ENCODE assay signal across 11 mouse cellular contexts in genomic region chr9:53665428-53665827, GRCm38 (mm10). TPM values are rescaled to one million over a fixed set of nuclear protein-coding genes. Genes with fewer than 3 reads are reported as not detected.
DNase-seq lines count a peak whose midpoint lies in the region; ATAC-seq and TF ChIP-seq lines count a peak whose summit lies in the region.
"Had no signal": no experiment of that assay in that cellular context is flagged by ENCODE, and none has a peak within 500 bp of the region (broad histone marks: within the 10 kb centered on the region; RNA-seq: fewer than 3 reads in every experiment).

No protein-coding gene starts in this region.

- no peaks in the 10 kb centered on the region for H3K9me3 ChIP-seq in neural tube, embryonic 11.5 days (ENCODE audit: control insufficient read depth, low read length)
- no peaks in the 10 kb centered on the region for H3K9me3 ChIP-seq in forebrain, postnatal 0 days (ENCODE audit: low read length)
- no peaks in the 10 kb centered on the region for H3K9me3 ChIP-seq in liver, embryonic 12.5 days (replicated peaks)
- no peaks in the 10 kb centered on the region for H3K9me3 ChIP-seq in neural tube, embryonic 15.5 days (replicated peaks)

- no peak for DNase-seq in neural tube, embryonic 11.5 days (ENCODE audit: low spot score)
- DNase-seq in neural tube, embryonic 10.5 days (ENCODE audit: extremely low spot score, low spot score), result no peak
- no peak for DNase-seq in forebrain, postnatal 0 days
- DNase-seq in adrenal gland, adult 18-20 months (ENCODE audit: low spot score in 2 of 2), result no peak
- no peak for DNase-seq in urinary bladder, adult 2 months (ENCODE audit: low spot score)
- DNase-seq: embryo, embryonic 11 days; heart, adult 18-20 months; lung, postnatal 10 days had no signal

- peak overlapping the region; percentile 12; the same call in 1 of the 2 replicates for H3K4me2 ChIP-seq in neural tube, embryonic 11.5 days (ENCODE audit: low read depth)
- H3K4me2 ChIP-seq in forebrain, postnatal 0 days (ENCODE audit: low read depth), result peak overlapping the region; percentile 86
- H3K4me2 ChIP-seq in liver, embryonic 12.5 days, result peak overlapping the region; percentile 92
- peak overlapping the region; percentile 77 for H3K4me2 ChIP-seq in neural tube, embryonic 15.5 days

- no peak for ATAC-seq in neural tube, embryonic 11.5 days (ENCODE audit: insufficient read depth, low FRiP score, low TSS enrichment)
- no peak for ATAC-seq in forebrain, postnatal 0 days
- ATAC-seq in liver, embryonic 12.5 days, result no peak
- no peak for ATAC-seq in neural tube, embryonic 15.5 days (ENCODE audit: low FRiP score)
- ATAC-seq in erythroblast, adult 5-6 weeks (replicated peaks; ENCODE audit: low FRiP score, poor library complexity, severe bottlenecking), result no peak

- H3K27ac ChIP-seq in neural tube, embryonic 11.5 days (ENCODE audit: low read depth, low read length), result no peak overlapping the region
- no peak overlapping the region for H3K27ac ChIP-seq in forebrain, postnatal 0 days (ENCODE audit: low read depth, low read length)
- no peak overlapping the region for H3K27ac ChIP-seq in liver, embryonic 12.5 days
- no peak overlapping the region for H3K27ac ChIP-seq in neural tube, embryonic 15.5 days (replicated peaks)

- no peak overlapping the region for H3K4me3 ChIP-seq in neural tube, embryonic 11.5 days (ENCODE audit: low read depth, low read length)
- no peak overlapping the region for H3K4me3 ChIP-seq in forebrain, postnatal 0 days (ENCODE audit: low read depth, low read length)
- H3K4me3 ChIP-seq in liver, embryonic 12.5 days, result no peak overlapping the region
- H3K4me3 ChIP-seq in neural tube, embryonic 15.5 days (replicated peaks), result peak overlapping the region; percentile 74; the same call in 1 of the 2 replicates

- H3K27me3 ChIP-seq in neural tube, embryonic 11.5 days (ENCODE audit: control insufficient read depth, insufficient read depth, low read length), result no peaks in the 10 kb centered on the region
- no peaks in the 10 kb centered on the region for H3K27me3 ChIP-seq in forebrain, postnatal 0 days (ENCODE audit: insufficient read depth, low read length)
- no peaks in the 10 kb centered on the region for H3K27me3 ChIP-seq in liver, embryonic 12.5 days (replicated peaks)
- H3K27me3 ChIP-seq in neural tube, embryonic 15.5 days (replicated peaks), result no peaks in the 10 kb centered on the region

- H3K4me1 ChIP-seq in neural tube, embryonic 11.5 days (ENCODE audit: control insufficient read depth, insufficient read depth, low read length), result no peaks in the 10 kb centered on the region
- H3K4me1 ChIP-seq in forebrain, postnatal 0 days (ENCODE audit: insufficient read depth), result peaks cover 11% of the 10 kb centered on the region; the same call in 1 of the 2 replicates
- peaks cover 44% of the 10 kb centered on the region for H3K4me1 ChIP-seq in liver, embryonic 12.5 days
- H3K4me1 ChIP-seq in neural tube, embryonic 15.5 days, result peaks cover 27% of the 10 kb centered on the region

- H3K9ac ChIP-seq in neural tube, embryonic 11.5 days (ENCODE audit: low read length), result no peak overlapping the region
- H3K9ac ChIP-seq in forebrain, postnatal 0 days, result no peak overlapping the region
- no peak overlapping the region; the same call in 1 of the 2 replicates for H3K9ac ChIP-seq in liver, embryonic 12.5 days
- no peak overlapping the region for H3K9ac ChIP-seq in neural tube, embryonic 15.5 days (replicated peaks)

- H3K36me3 ChIP-seq in neural tube, embryonic 11.5 days (ENCODE audit: control insufficient read depth, insufficient read depth, low read length), result no peaks in the 10 kb centered on the region
- no peaks in the 10 kb centered on the region for H3K36me3 ChIP-seq in forebrain, postnatal 0 days (ENCODE audit: insufficient read depth)
- H3K36me3 ChIP-seq in liver, embryonic 12.5 days, result peaks cover 9% of the 10 kb centered on the region
- no peaks in the 10 kb centered on the region for H3K36me3 ChIP-seq in neural tube, embryonic 15.5 days

- TF ChIP-seq CTCF in forebrain, postnatal 0 days (IDR thresholded peaks at IDR 0.05; ENCODE audit: low read depth), result no peak

RNA-seq across cellular contexts. Expression of gene Cul5, which starts 4.4 kb away (rescaled TPM):
- polyA plus RNA-seq in neural tube, embryonic 11.5 days (2014; fragmentation: Nextera tagmentation; extraction: Ambion mirVana), result 46.3 and 49.1 TPM in 2 replicates
- total RNA-seq in forebrain, postnatal 0 days (2014; rRNA removed), result 59.3 and 72.5 TPM in 2 replicates
- polyA plus RNA-seq in forebrain, postnatal 0 days (2015; fragmentation: Nextera tagmentation; extraction: Ambion mirVana), result 25.2 and 40.9 TPM in 2 replicates
- 20.3 and 23.3 TPM in 2 replicates for polyA plus RNA-seq in liver, embryonic 12.5 days (2016; fragmentation: Nextera tagmentation; extraction: Ambion mirVana)
- polyA plus RNA-seq in neural tube, embryonic 15.5 days (2015; fragmentation: Nextera tagmentation; extraction: Ambion mirVana), result 39.9 and 40.7 TPM in 2 replicates
- total RNA-seq in erythroblast, adult 5-6 weeks (2015; ENCODE audit: low replicate concordance), result 6.7 and 10.6 TPM in 2 replicates
- total RNA-seq in erythroblast, adult 5-6 weeks (2017; ENCODE audit: low replicate concordance), result 12.1 and 25.7 TPM in 2 replicates
- 10 to 100 TPM; 30.8 to 37.3 TPM for total RNA-seq in adrenal gland, adult 18-20 months (2021)
- 13.6 and 15.7 TPM in 2 replicates for polyA plus RNA-seq in urinary bladder, adult 2 months (2012; rRNA removed)

RNA-seq across cellular contexts. Expression of gene Rab39, which starts 40.6 kb away (rescaled TPM):
- 5.1 and 6.0 TPM in 2 replicates for polyA plus RNA-seq in neural tube, embryonic 11.5 days (2014; fragmentation: Nextera tagmentation; extraction: Ambion mirVana)
- 1.8 and 2.5 TPM in 2 replicates for total RNA-seq in forebrain, postnatal 0 days (2014; rRNA removed)
- polyA plus RNA-seq in forebrain, postnatal 0 days (2015; fragmentation: Nextera tagmentation; extraction: Ambion mirVana), result 1.2 and 1.3 TPM in 2 replicates
- polyA plus RNA-seq in liver, embryonic 12.5 days (2016; fragmentation: Nextera tagmentation; extraction: Ambion mirVana), result 0.43 and 0.51 TPM in 2 replicates
- 3.6 and 3.9 TPM in 2 replicates for polyA plus RNA-seq in neural tube, embryonic 15.5 days (2015; fragmentation: Nextera tagmentation; extraction: Ambion mirVana)
- total RNA-seq in erythroblast, adult 5-6 weeks (2015; ENCODE audit: low replicate concordance), result 1.3 TPM in 1 of 2 replicates, not detected in the other
- total RNA-seq in erythroblast, adult 5-6 weeks (2017; ENCODE audit: low replicate concordance), result 0.77 TPM in 1 of 2 replicates, not detected in the other
- total RNA-seq in adrenal gland, adult 18-20 months (2021), result under 1 TPM; 0.70 to 0.99 TPM
- polyA plus RNA-seq in urinary bladder, adult 2 months (2012; rRNA removed), result 0.36 and 0.37 TPM in 2 replicates

RNA-seq across cellular contexts. Expression of gene Acat1, which starts 55.2 kb away (rescaled TPM):
- polyA plus RNA-seq in neural tube, embryonic 11.5 days (2014; fragmentation: Nextera tagmentation; extraction: Ambion mirVana), result 60.0 and 68.1 TPM in 2 replicates
- 164 and 193 TPM in 2 replicates for total RNA-seq in forebrain, postnatal 0 days (2014; rRNA removed)
- 199 and 218 TPM in 2 replicates for polyA plus RNA-seq in forebrain, postnatal 0 days (2015; fragmentation: Nextera tagmentation; extraction: Ambion mirVana)
- 47.9 and 49.4 TPM in 2 replicates for polyA plus RNA-seq in liver, embryonic 12.5 days (2016; fragmentation: Nextera tagmentation; extraction: Ambion mirVana)
- polyA plus RNA-seq in neural tube, embryonic 15.5 days (2015; fragmentation: Nextera tagmentation; extraction: Ambion mirVana), result 173 and 180 TPM in 2 replicates
- 6.5 and 11.5 TPM in 2 replicates for total RNA-seq in erythroblast, adult 5-6 weeks (2015; ENCODE audit: low replicate concordance)
- total RNA-seq in erythroblast, adult 5-6 weeks (2017; ENCODE audit: low replicate concordance), result 13.8 and 17.9 TPM in 2 replicates
- 100 to 1,000 TPM; 150 to 195 TPM for total RNA-seq in adrenal gland, adult 18-20 months (2021)
- 64.8 and 66.3 TPM in 2 replicates for polyA plus RNA-seq in urinary bladder, adult 2 months (2012; rRNA removed)

Comparison
In these comparisons a context has a peak if more than half of its experiments do, and no peak if none do; other contexts are left out.
1. H3K4me2 ChIP-seq: peak in every context shown above with its lines; median percentile 92 in liver, embryonic 12.5 days; 86 in forebrain, postnatal 0 days; 77 in neural tube, embryonic 15.5 days; 12 in neural tube, embryonic 11.5 days.